Mouse (Mus musculus): ENCODE measurements at regions not wholly inside any gene's neighbourhood (a gene's known extent, or its start where the extent isn't known, plus 50 kb on each side); places are given as distances from the start of the nearest gene placed in this dataset.

DNA sequence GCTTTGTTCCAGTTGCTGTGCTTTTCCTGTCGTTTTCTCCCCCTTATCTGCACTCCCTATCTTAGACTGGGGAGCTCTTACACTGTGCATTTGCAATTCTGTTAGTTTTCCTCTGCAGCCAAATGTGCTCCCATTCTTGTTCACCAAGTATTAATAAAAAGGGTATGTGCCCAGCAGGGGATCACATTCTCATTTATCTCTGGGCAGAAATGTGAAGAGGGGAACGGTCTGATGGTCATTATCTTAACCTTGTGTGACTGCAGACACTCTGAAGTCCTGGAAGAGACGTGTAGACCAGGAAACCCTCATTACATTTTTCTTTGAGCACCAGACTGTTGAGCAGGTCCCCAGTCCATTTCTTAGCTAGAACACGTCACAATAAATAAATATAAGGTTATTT, 336.6 kb downstream of the Rnd3 start:
- no peak for TF ChIP-seq CTCF (IDR thresholded peaks at IDR 0.05; ENCODE audit: control insufficient read depth, insufficient read depth, insufficient replicate concordance, low read depth, low read length)
- no peak for TF ChIP-seq POLR2A (IDR thresholded peaks at IDR 0.05; ENCODE audit: control insufficient read depth, low read depth, low read length)

Data from testis, adult 2 months (tissue).